Mouse (Mus musculus): ENCODE measurements at regions not wholly inside any gene's neighbourhood (a gene's known extent, or its start where the extent isn't known, plus 50 kb on each side); places are given as distances from the start of the nearest gene placed in this dataset.

DNA sequence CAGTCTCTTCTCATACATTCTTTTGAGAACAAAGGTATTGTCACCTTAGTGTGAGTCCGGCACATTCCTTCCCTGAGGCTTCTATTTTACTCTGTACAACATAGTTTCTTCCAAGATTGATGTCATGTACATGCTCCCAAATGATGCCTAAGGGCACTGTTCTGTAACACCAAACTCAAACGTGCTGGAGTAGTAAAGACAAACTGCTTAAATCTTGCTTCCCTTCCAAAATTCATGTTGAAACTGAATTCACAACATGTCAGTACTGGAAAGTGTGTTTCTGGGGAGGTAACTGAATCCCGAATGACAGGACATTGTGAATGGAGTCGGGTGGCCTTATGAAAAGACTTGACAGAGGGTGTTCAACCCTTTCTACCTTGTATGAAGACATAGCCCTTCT is 848.8 kb upstream of the Lrrc6 start:
- H3K4me1 ChIP-seq (replicated peaks) = no peaks in the 10 kb centered on the region
- no peaks in the 10 kb centered on the region for H3K27me3 ChIP-seq
- H3K4me2 ChIP-seq = no peak overlapping the region
- no peak overlapping the region for H3K9ac ChIP-seq
- H3K27ac ChIP-seq (replicated peaks) = no peak overlapping the region
- no peaks in the 10 kb centered on the region for H3K36me3 ChIP-seq
- no peak for ATAC-seq (ENCODE audit: low read depth)
- H3K4me3 ChIP-seq = no peak overlapping the region
- 88% methylated on average over 4 of the region's 4 CpGs for WGBS
- no peaks in the 10 kb centered on the region for H3K9me3 ChIP-seq

DNA sequence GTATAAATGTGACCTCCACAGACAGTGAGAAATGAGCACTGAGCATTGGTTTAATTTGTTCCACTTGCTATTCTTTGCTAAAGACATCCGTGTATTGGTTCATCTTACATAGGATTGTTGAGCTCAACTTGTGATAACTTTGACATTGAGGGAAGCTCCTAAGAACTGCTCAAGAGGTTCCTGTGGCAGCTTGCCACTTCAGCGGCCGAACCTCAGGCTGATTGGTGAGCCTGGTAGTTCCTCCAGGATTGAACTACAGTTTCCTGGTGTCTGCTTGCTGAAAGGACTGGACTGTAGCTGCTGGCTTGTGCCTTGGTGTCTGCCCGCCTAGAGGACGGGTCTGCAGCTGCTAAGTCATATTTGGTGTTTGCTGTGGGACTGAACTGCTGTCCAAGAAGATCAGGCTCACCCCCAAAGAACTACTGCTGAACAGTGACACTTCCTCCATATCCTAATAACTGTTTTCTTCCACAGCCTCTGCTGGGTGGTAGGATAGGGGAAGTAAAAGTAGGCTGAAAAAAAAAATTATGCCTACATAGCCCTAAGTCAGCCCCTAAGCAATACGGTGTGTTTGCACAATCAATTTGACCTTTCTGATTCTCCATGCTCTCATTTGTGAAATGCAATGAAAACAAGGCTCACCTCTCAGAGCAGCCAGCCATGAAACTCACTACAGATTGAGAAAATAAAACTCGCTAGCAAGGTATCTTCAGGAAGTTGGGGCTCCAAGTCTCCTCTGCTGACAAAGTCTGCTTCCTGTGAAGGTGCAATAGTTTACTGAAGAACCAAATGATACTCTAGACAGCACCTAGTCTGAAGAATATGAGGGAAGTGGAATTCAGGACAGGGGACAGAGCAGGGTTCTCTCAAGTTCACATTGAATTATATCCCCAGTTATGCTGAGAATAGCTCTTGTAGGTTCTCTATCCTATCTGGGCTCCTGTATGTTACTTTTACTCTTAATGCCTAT is 844.8 kb upstream of the Lrrc6 start:
- Histone ChIP-seq H3K27me3 (no peaks in the 10 kb centered on the region), H3K4me3 (no peak overlapping the region), H3K9me3 (no peaks in the 10 kb centered on the region), H3K36me3 (no peaks in the 10 kb centered on the region), H3K27ac (replicated peaks) (no peak overlapping the region), H3K9ac (no peak overlapping the region), H3K4me2 (no peak overlapping the region), H3K4me1 (replicated peaks) (no peaks in the 10 kb centered on the region)
- 89% methylated on average over 7 of the region's 7 CpGs for WGBS
- ATAC-seq (ENCODE audit: low read depth) = no peak

DNA sequence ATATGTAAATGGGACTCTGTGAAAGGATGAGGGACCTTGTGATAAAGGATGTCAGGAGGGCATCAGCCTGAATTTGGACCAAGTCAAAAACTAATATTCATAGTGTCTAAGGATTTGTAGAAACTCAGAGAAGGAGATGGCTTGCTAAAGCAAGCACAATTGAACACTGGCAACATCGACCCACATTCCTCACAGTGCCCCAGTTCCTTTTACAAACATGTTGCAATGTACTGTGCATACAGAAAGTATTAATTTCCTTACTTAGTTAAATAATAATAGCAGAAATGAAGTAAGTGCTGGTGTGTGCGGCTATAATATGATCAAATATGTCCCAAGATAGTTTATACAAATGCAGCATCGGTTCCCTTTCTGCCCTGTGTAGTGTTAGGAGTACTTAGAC is 841.3 kb upstream of the Lrrc6 start:
- Histone ChIP-seq H3K27me3 (no peaks in the 10 kb centered on the region), H3K4me2 (no peak overlapping the region), H3K36me3 (no peaks in the 10 kb centered on the region), H3K4me1 (replicated peaks) (no peaks in the 10 kb centered on the region), H3K4me3 (no peak overlapping the region), H3K9ac (no peak overlapping the region), H3K9me3 (no peaks in the 10 kb centered on the region), H3K27ac (replicated peaks) (no peak overlapping the region)
- no peak for ATAC-seq (ENCODE audit: low read depth)
- 86% methylated on average over 3 of the region's 3 CpGs for WGBS

DNA sequence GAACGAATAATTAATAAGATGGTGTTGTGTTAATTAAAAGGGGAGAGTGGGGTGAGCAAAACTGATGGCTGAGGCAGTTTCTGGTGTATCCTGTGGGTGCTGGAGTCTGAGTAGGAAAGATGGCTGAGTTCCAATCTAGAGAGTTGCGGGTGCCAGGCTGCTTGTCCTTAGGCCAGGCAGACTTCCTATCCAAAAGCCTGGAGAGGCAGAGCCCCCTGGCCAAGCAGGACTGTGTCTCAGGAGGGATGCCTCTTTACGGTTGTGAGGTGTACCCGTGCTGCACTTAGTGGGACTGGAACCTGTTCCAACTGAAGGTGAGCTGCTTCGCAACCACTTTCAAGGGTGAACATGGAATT is 836.3 kb upstream of the Lrrc6 start:
- ATAC-seq (ENCODE audit: low read depth) = no peak
- no peaks in the 10 kb centered on the region for H3K27me3 ChIP-seq
- no peak overlapping the region for H3K27ac ChIP-seq (replicated peaks)
- no peak overlapping the region for H3K4me2 ChIP-seq
- no peaks in the 10 kb centered on the region for H3K36me3 ChIP-seq
- no peak overlapping the region for H3K9ac ChIP-seq
- H3K9me3 ChIP-seq = no peaks in the 10 kb centered on the region
- no peak overlapping the region for H3K4me3 ChIP-seq
- no peaks in the 10 kb centered on the region for H3K4me1 ChIP-seq (replicated peaks)
- WGBS = 84% methylated on average over 5 of the region's 5 CpGs

DNA sequence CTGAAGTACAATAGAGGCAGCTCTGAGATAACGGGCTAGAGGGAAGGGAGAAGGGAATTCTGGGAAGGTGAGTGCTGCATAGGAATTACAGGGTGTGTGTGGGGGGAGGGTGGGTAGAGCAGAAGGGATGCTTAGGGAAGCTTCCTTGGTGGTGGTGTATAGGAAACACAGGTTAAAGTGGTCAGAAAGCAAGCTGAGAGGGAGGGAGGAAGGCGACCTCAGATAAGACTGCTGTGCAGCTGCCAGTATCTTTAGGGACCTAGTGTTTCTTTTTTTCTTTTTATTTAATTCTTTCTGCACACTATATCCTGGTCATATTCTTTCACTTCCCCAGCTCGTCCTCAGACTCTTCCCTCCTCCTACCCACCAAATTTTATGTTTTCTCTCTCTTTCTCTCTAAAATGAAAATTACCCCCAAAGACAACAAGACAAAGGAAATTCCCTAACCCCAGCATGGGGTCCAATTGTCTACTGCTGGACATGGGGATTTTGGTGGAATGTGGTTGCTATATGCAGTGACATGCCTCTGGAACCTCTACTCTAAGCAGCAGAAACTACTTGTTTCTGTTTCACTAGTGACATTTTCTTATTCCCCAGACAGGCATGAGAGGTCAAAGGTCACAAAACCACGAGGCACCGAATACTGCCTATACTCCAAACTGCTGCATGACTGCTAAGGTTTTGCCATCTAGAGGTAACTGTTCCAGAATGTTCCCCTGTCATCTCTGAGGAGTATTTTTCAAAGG is 835.8 kb upstream of the Lrrc6 start:
- no peak for ATAC-seq (ENCODE audit: low read depth)
- Histone ChIP-seq H3K27me3 (no peaks in the 10 kb centered on the region), H3K9me3 (no peaks in the 10 kb centered on the region), H3K9ac (no peak overlapping the region), H3K4me3 (no peak overlapping the region), H3K27ac (replicated peaks) (no peak overlapping the region), H3K36me3 (no peaks in the 10 kb centered on the region), H3K4me2 (no peak overlapping the region), H3K4me1 (replicated peaks) (no peaks in the 10 kb centered on the region)
- WGBS = 53% methylated on average over 5 of the region's 5 CpGs

DNA sequence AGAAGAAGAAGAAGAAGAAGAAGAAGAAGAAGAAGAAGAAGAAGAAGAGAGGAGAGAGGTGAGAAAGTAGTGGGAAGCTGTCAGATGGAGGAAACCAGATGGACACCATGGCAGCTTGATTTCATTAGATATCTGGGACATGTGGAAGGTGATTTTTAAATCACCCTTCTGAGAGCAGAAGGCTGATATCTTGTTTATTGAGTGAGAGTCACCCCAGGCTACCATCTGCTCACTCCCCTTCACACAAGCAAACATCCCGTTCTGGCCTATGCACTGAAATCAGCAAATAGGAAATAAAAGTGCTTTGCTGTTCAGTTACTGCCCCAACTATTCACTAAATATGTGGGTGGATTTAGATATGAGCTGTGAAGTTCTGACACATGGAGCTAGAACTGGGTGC is 831.8 kb upstream of the Lrrc6 start:
- 70% methylated on average over 1 of the region's 1 CpGs for WGBS
- no peak for ATAC-seq (ENCODE audit: low read depth)
- H3K9ac ChIP-seq = no peak overlapping the region

DNA sequence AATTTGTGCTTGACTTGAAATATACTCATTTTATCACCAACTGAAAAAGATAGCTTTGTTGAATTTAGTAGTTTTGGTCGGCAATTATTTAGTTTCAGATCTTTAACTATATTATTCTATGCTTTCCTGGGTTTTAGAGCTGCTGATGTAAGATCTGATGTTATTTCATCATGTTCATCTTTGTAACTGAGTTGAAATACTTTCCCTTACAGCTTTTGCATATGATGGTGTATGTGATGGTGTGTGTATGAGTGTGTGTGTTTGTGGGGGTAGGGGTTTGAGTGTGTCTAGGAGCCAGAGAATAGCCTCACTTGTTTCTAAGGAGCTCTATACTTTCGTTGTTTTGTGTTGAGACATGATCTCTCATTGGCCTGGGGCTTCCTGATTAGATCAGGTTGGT is 819.6 kb upstream of the Lrrc6 start:
- Histone ChIP-seq H3K36me3 (no peaks in the 10 kb centered on the region), H3K27ac (replicated peaks) (no peak overlapping the region), H3K9me3 (no peaks in the 10 kb centered on the region), H3K4me3 (no peak overlapping the region), H3K4me1 (replicated peaks) (no peaks in the 10 kb centered on the region), H3K9ac (no peak overlapping the region), H3K4me2 (no peak overlapping the region), H3K27me3 (no peaks in the 10 kb centered on the region)
- no peak for ATAC-seq (ENCODE audit: low read depth)
- WGBS = 78% methylated on average over 2 of the region's 2 CpGs

More for the DNA sequence above, 831.8 kb upstream of the Lrrc6 start:
- Histone ChIP-seq H3K4me1 (replicated peaks) (no peaks in the 10 kb centered on the region), H3K27me3 (no peaks in the 10 kb centered on the region), H3K36me3 (no peaks in the 10 kb centered on the region), H3K9me3 (no peaks in the 10 kb centered on the region), H3K4me3 (no peak overlapping the region), H3K27ac (replicated peaks) (no peak overlapping the region), H3K4me2 (no peak overlapping the region)

- no peaks in the 10 kb centered on the region for H3K36me3 ChIP-seq
- WGBS = 97% methylated on average over 1 of the region's 1 CpGs
- no peak overlapping the region for H3K4me3 ChIP-seq
- H3K9ac ChIP-seq = no peak overlapping the region
- no peak for ATAC-seq (ENCODE audit: low read depth)
- no peak overlapping the region for H3K4me2 ChIP-seq
- H3K9me3 ChIP-seq = no peaks in the 10 kb centered on the region
- no peaks in the 10 kb centered on the region for H3K27me3 ChIP-seq
- H3K4me1 ChIP-seq (replicated peaks) = no peaks in the 10 kb centered on the region
- H3K27ac ChIP-seq (replicated peaks) = no peak overlapping the region
Observed at GRCm38 (mm10) chr15:67315202-67315601, 814.5 kb upstream of the Lrrc6 start.

- no peaks in the 10 kb centered on the region for H3K9me3 ChIP-seq
- no peak for ATAC-seq (ENCODE audit: low read depth)
- H3K4me1 ChIP-seq (replicated peaks) = no peaks in the 10 kb centered on the region
- H3K9ac ChIP-seq = no peak overlapping the region
- no peak overlapping the region for H3K4me2 ChIP-seq
- no peaks in the 10 kb centered on the region for H3K27me3 ChIP-seq
- H3K4me3 ChIP-seq = no peak overlapping the region
- H3K36me3 ChIP-seq = no peaks in the 10 kb centered on the region
- H3K27ac ChIP-seq (replicated peaks) = no peak overlapping the region
Observed at GRCm38 (mm10) chr15:67313648-67314047, 812.9 kb upstream of the Lrrc6 start.

GRCm38 (mm10) chr15:67305681-67306080 is 805.0 kb upstream of the Lrrc6 start:
- no peaks in the 10 kb centered on the region for H3K4me1 ChIP-seq (replicated peaks)
- H3K27ac ChIP-seq (replicated peaks) = no peak overlapping the region
- H3K36me3 ChIP-seq = no peaks in the 10 kb centered on the region
- no peak overlapping the region for H3K9ac ChIP-seq
- no peaks in the 10 kb centered on the region for H3K9me3 ChIP-seq
- ATAC-seq (ENCODE audit: low read depth) = no peak
- H3K4me2 ChIP-seq = no peak overlapping the region
- 44% methylated on average over 1 of the region's 1 CpGs for WGBS
- no peaks in the 10 kb centered on the region for H3K27me3 ChIP-seq
- no peak overlapping the region for H3K4me3 ChIP-seq

DNA sequence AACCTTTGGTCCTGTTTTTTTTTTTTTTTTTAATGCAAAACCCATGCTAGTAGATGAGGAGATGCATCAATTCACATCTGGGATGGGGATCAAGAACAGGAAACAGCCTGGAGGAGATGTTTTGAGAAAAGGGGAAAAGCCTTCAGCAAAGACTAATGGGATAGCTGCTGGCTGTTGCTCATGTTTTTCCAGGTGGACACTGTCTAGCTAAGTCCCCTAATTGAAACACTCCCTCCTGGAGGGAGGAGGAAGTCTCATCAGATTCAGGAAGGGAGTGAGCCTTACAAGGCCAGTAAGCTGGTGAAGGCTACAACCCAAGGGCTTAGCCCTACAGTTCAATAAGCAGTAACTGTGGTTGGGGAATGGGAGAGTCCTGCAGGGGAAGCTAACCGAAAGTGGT is 803.1 kb upstream of the Lrrc6 start:
- Histone ChIP-seq H3K4me2 (no peak overlapping the region), H3K9ac (no peak overlapping the region), H3K36me3 (no peaks in the 10 kb centered on the region), H3K27ac (replicated peaks) (no peak overlapping the region), H3K4me3 (no peak overlapping the region), H3K4me1 (replicated peaks) (no peaks in the 10 kb centered on the region), H3K9me3 (no peaks in the 10 kb centered on the region), H3K27me3 (no peaks in the 10 kb centered on the region)
- 80% methylated on average over 1 of the region's 1 CpGs for WGBS
- no peak for ATAC-seq (ENCODE audit: low read depth)

GRCm38 (mm10) chr15:67301871-67302363 is 801.2 kb upstream of the Lrrc6 start:
- ATAC-seq (ENCODE audit: low read depth) = no peak
- Histone ChIP-seq H3K4me1 (replicated peaks) (no peaks in the 10 kb centered on the region), H3K4me2 (no peak overlapping the region), H3K36me3 (no peaks in the 10 kb centered on the region), H3K27ac (replicated peaks) (no peak overlapping the region), H3K9me3 (no peaks in the 10 kb centered on the region), H3K4me3 (no peak overlapping the region), H3K27me3 (no peaks in the 10 kb centered on the region), H3K9ac (no peak overlapping the region)
- WGBS = 82% methylated on average over 6 of the region's 6 CpGs

All from neural tube, embryonic 13.5 days (tissue).